Mouse (Mus musculus): ENCODE data around the gene Jag2.

The Jag2 gene

GRCm38 (mm10) chr12:112898351-112898750 is 31.2 kb downstream of the Jag2 start:
- DNase-seq, result no peak

- DNase-seq, result no peak
These were observed 31.9 kb downstream of the Jag2 start for GRCm38 (mm10) chr12:112897522-112898212.

- no peak for DNase-seq
These were observed 34.6 kb downstream of the Jag2 start for GRCm38 (mm10) chr12:112894969-112895368.

- DNase-seq, result no peak
These were observed 35.2 kb downstream of the Jag2 start for GRCm38 (mm10) chr12:112894303-112894884.

- DNase-seq, result no peak
These were observed 44.1 kb downstream of the Jag2 start for GRCm38 (mm10) chr12:112885465-112885864.

- no peak for DNase-seq
These were observed 48.2 kb downstream of the Jag2 start for GRCm38 (mm10) chr12:112881301-112881815.

GRCm38 (mm10) chr12:112880661-112881060 is 48.9 kb downstream of the Jag2 start:
- no peak for DNase-seq

- no peak for DNase-seq
These were observed 49.8 kb downstream of the Jag2 start for GRCm38 (mm10) chr12:112879731-112880130.

GRCm38 (mm10) chr12:112877607-112878020 is 52.0 kb downstream of the Jag2 start:
- DNase-seq, result no peak

GRCm38 (mm10) chr12:112877073-112877576 is 52.5 kb downstream of the Jag2 start:
- DNase-seq, result no peak

- DNase-seq, result no peak
These were observed 53.1 kb downstream of the Jag2 start for GRCm38 (mm10) chr12:112876332-112877072.

GRCm38 (mm10) chr12:112875225-112876013 is 54.2 kb downstream of the Jag2 start:
- peak; percentile 79 for DNase-seq

- DNase-seq, result no peak
These were observed 55.4 kb downstream of the Jag2 start for GRCm38 (mm10) chr12:112874199-112874598.

GRCm38 (mm10) chr12:112873452-112874190 is 56.0 kb downstream of the Jag2 start:
- peak; percentile 45 for DNase-seq

GRCm38 (mm10) chr12:112872991-112873390 is 56.6 kb downstream of the Jag2 start:
- DNase-seq, result no peak

- no peak for DNase-seq
These were observed 58.3 kb downstream of the Jag2 start for GRCm38 (mm10) chr12:112871272-112871671.

GRCm38 (mm10) chr12:112870775-112871174 is 58.8 kb downstream of the Jag2 start:
- DNase-seq, result no peak

GRCm38 (mm10) chr12:112869783-112870204 is 59.8 kb downstream of the Jag2 start:
- DNase-seq, result no peak

GRCm38 (mm10) chr12:112868178-112869087 is 61.1 kb downstream of the Jag2 start, which contains the start of gene Gpr132:
Gene Gpr132 (minus strand): TSS chr12:112868228.
- DNase-seq, result no peak

GRCm38 (mm10) chr12:112867106-112867674 is 62.4 kb downstream of the Jag2 start:
- no peak for DNase-seq

Measured in right cerebral cortex, postnatal 25 days (tissue).